Mouse (Mus musculus) testis, postnatal 14 days (tissue): ENCODE measurements around the gene Ovca2.
"Not testable (repeated sequence)": the region's sequence is repeated elsewhere in the genome, so short reads cannot be mapped to it uniquely, and the experiment has no call there.

Experiments
- DNase-seq: peaks from one replicate; pipeline ENCODE4 v3.0.0; 2021; ENCODE audit warnings: low spot score

The Ovca2 gene

DNA sequence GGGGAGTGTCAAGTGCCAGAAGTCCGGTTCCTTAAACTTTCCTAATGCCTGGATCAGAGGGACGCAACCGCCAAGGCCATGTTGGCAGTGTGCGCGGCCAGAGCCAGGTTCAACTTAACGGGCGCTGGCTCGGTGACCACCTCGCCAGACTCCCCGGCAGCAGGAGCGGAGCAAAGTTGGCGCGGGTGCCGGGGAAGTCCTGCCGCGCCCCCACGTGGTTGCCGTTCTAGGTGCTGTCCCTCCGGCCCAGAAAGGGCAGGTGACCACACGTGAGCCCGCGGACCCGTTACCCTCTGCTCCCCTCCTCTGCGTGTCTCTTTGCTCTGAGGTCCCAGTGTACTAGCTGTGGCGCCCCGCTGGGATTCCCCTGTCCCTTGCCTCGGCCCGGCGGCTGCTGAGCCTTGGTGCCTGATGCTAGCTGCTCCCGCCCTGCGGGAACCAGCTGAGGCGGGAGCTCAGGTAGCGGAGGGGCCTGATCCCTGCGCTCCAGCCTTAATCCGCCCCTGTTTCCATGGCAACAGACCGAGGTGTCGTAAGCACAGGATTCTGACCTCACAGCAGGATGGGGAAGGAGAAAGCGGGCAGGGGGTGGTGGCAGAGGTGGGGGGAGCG, 16.3 kb upstream of the Ovca2 start:
- DNase-seq, result peak; percentile 61

DNA sequence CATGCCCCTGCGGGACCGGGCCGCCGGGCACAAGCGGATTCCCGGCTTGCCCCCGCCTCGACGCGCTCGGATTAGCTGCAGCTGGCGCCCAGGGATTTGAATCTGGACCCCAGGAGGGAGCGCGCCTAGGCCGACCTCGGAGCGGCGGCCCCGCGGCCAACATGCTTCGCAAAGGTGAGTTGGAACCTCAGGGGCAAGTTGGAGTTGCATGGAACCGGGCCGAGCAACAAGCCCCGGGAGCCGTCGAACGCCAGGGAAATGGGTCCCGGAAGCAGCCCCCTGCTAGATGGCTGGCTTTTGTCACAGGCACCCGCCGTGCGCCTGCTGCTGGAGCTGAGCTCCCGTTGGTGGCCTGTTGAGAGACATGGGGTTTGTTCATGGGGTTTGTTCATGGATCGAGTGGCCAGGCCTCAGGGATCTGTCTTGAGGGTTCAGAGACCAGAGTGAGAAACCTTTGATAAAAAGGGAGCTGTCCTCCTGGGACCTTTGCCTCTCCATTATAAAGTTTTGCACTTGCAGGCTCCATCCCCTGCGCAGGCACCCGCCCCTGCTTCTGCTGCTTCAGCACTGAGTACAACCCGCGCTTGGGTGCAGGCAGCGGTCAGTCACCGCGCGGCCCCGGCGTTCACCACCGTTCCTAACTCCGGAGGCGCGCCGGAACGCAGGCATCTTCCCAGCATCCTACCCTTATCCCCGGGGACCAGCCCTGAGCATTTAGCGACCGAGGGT, 15.7 kb upstream of the Ovca2 start:
- DNase-seq, result no peak

DNA sequence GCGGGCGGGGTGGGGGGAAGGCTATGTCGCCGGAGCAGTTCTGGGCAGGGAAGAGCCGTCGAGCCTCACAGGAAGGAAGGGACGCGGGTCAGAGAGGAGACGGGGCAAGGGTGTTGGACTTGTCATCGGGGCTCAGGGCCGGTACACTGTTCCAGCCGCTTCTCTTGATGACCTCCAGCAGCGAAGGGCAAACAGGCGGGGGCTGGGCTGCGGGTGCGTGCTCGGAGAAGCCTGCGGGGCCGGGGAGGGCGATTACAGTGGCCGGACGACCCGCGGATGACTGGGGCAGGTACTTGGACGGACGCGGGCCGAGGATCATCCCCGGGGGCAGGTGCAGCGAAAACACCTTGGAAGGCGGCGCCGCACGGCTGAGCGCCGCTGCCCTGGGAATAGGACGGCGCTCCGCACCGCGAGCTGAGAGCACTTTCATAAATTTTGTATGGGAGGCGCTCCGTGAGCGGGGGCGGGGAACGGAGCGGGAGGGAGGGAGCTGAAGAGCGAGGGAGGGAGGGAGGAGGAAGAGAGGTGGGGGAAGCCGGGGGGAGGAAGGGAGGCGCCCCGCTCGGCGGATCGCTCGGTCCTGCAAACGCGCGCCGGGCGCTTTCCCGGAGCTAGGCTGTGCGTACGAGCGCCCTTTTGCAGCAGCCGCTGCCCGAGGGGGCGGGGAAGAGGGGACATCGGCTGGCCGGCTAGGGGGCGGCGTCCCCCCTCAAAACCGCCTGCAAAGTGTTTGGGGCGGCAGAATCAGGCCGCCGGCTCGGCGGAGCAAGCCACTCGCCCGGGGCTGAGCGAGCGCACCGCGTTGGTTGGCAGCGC, 14.8 kb upstream of the Ovca2 start, which contains the start of gene Rtn4rl1:
Gene Rtn4rl1, plus strand, starts transcription at position 528 of the 816 bp plus-strand sequence.
- DNase-seq, result peak; percentile 61

DNA sequence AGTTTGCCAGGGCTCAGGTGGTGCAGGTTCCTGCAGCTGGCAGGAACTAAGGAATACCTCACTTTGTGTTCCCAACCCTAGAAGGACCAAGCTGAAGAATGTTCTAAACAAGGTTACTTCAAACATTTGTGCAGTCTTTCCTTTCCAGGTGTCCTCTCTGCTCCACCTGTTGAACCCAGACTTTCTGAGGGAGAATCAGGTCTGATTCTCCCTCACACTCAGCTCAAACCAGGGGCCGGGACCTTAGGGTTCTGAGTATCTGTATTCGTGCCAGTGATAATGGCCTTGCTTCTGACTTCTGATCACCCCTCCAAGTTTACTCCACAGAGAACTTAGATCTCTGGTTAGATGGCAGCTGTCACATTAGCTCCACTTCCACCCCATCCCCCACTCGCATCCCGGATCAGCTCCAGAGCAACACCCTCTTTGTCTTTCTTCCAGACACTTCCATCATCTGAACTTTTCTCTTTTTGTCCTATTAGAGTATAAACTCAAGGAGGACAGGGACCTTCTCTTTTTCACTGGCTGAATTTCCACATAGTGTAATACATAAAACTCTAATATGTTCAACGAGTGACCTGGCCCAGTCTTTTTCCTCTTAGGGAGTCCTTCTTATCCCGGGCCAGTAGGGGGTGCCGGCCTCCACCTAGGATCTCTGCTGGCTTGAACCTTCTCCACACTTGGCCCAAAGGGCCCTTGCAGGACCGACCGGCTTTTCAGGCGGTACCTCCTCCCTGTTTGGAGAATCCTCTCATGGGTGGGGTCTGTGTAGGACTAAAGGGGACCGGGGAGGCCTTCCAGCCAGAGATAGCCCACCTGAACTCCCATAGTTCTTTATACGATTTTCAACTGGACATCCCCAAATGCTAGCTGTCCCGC, 13.9 kb upstream of the Ovca2 start:
- peak; percentile 76 for DNase-seq

DNA sequence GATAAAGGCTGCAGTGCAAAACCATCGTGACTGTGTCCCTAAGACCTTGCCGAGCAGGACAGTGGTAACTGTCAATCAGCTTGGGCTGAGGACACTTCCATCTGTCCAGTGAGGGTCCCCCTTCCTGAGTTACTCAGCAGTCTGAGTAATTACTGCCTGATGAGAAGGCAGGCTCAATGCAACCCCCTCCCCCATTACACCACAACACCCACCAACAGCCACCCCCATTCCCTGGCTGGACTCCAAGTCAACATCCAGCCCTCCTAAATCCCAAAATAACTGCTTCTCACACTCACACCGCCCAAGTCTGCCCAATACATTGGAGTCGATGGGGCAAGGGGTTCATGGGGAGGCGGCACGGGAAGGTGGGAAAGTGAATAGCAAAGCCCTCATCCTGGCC, 13.2 kb upstream of the Ovca2 start:
- DNase-seq, result no peak

DNA sequence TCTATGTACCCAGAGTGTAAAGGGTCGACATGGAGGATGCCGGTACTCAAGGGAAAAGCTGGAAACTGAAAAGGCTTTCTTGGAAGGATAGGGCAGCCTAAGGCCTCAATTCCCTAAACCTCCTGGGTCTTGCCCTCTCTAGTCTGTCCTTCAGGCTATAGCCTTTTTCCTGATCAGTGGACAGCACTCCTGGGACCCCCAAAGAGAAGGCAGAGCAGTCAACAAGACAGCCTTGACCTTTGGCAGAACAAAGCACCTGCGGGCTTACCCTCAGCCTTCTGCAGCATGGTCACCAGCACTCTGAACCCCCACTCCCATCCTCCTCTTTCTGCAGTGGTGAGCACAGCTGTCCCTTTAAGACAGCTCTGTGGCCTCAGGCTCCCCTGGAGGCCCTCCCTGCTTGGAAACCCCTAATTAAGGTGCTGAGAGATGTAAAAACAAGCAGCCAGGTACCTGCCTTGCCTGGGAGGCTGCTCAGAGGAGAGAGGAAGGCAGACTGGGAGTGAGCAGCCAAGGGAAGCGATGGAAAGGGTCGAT, 12.3 kb upstream of the Ovca2 start, which contains the start of gene Dph1:
Gene Dph1, minus strand, starts transcription at position 337 of the 537 bp plus-strand sequence.
- DNase-seq, result no peak

DNA sequence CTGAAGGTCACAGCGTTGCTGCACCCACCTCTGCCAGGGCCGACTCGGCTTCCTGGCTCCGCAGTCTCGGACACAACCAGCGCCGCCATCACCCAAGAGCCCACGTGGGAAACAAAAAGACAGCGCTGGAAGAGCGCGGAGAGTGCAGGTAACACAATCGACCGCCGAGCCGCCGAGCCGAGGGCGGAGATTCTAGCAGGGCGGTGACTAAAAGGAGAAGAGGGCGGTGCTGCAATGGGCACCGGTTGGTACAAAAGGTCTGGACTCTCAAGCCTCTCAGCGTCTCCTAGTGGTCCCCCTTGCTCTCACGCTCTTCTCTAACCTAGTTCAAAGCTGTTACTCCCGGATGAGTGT, 11.7 kb upstream of the Ovca2 start:
- peak; percentile 82 for DNase-seq

DNA sequence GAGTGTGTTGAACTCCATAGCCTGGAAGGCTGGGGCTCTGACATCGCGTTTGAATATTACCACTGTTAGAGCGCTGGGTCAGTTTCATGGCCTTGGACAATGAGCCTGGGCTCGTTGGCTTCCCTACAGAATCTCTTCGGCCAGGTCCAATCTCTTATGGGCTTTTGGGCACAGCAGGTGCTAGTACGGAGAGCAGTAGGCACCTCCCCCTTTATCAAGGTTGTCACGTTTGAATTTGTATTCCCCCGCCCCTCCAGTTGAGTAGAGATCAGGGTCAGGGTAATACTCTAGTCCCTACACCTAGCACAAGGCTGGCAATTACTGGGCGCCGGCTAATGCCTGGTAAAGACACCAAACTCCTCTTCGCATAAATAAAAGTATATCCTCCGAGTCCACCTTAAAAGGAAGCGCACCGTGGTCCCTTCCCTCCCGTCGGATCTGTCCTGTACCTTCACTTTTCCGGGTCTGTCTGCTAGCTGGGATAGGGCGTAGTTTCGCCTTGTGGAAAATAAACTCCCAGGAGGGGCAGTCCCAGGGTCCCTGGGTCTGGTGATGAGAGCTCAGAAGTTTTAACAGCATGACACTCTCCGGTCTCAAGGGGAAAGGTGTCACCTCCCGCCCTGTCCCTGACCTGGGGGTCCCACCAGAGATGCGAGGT, 11.2 kb upstream of the Ovca2 start:
- no peak for DNase-seq

DNA sequence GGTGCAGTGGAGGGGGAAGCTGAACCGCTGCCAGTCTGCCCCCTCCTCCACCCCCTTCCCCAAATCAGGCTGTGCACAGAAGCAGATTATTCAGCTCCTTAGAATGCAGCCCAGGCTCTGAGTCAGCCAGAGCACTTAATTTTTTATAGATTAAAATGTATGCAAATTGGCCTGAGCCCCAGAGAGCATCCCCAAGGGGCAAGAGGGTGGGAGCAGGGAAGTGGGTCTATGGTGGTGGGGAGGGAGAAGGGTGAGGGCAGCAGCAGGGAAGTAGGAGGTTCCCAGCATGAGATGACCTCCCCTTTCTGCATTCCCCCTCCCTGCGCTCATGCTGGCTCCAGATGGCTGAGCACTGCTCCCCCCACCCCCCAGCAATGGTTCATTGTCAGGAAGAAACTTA, 6.4 kb upstream of the Ovca2 start:
- DNase-seq, result no peak

DNA sequence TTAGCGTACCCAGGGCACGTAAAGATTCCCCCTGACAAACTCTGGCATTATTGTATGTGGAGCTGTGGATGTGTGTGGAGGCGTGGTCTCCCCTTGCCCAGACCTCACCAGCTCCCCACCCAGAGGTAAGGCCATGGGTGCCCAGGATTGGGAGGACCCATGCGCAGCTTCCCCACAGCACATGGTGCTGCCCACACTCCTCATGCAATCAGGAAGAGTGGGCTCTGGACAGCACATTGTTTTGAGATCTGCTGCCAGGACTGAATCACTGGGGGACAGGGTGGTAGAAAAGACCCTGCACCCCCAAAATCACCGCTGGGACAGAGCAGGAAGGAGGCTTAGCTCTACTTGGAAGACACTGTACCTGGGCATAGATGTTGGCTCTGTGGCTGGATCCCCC, 5.9 kb upstream of the Ovca2 start:
- no peak for DNase-seq

DNA sequence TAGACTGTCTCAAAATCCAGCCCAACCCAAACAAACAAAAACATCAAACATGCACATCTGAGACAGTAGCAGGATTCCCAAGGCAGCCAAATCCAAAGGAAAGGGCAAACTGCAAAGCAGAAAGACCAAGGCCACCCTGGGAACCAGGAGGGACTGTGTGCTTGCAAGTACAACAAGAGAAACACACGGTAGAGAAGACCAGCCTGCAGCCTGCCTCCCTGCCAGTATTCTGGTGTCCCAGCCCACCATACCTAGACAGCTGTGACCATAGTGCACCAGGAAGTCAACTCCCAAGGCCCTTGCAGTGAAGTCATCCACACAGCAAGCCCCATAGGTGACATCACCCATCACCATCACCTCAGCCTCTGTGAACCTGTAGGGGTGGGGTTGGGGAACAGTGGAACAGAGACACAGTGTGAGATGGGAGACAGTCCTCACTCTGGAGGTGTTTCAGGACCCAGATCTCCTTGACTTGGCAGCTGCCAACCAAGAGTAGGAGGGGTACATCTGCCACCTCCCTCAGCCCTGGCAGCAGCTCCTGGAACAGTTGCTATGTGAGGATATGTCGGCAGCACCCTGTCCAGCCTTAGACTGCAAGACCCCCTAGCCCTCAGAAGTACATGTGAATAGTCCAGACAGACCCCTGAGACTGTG, 5.4 kb upstream of the Ovca2 start:
- DNase-seq, result no peak

DNA sequence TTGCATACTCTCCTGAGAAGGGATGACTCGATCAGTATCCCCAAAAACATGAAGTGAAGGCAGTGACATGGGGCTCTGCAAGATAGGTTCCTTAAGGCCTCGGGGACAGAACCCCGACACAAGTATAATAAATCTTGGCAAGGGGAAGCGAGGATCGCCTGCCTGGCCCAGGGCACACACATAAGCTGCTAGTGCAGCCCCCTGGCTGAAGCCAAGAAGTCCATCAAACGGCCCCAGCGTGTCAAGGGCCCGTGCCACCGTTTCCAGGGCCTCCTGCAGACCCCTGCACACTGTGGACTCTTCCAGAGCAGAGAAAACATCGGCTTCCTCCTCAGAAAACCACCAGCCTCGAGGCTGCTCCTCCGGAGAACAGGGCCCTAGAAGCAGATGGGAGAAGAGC, 624 bp downstream of the Ovca2 start:
- DNase-seq, result no peak

DNA sequence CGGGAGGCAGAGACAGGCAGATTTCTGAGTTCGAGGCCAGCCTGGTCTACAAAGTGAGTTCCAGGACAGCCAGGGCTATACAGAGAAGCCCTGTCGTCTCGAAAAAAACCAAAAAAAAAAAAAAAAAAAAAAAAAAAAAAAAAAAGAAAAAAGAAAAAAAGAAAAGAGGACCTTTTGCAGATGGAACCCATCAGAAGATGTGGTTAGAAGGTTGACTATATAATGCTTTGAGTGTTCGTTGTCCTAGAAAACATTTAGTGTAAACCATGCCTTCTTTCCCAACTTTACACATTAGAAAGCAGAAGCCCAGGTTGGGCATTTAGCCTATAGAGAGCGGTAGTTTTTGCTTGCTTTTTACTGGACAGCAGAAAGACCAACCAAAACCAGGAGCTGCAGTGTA, 4.1 kb downstream of the Ovca2 start:
- not testable (repeated sequence) for DNase-seq

DNA sequence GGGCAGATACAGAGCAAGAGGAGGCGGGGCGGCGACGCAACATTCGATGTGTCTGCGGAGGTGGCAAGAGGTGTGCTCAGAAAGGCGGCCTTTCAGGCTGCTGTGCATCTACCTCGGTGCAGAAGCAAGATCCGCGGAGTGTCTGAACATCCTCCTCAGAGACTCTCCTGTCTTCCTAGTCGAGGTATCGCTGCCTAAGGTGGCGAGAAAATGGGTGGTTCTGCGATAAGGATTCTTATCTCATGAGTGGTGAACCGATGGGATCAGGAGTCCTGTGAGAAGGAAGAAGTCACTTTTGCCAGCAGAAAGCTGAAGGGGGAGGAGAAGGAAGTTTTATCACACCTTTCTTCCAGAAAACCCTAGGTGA, 4.9 kb downstream of the Ovca2 start:
- DNase-seq, result no peak

DNA sequence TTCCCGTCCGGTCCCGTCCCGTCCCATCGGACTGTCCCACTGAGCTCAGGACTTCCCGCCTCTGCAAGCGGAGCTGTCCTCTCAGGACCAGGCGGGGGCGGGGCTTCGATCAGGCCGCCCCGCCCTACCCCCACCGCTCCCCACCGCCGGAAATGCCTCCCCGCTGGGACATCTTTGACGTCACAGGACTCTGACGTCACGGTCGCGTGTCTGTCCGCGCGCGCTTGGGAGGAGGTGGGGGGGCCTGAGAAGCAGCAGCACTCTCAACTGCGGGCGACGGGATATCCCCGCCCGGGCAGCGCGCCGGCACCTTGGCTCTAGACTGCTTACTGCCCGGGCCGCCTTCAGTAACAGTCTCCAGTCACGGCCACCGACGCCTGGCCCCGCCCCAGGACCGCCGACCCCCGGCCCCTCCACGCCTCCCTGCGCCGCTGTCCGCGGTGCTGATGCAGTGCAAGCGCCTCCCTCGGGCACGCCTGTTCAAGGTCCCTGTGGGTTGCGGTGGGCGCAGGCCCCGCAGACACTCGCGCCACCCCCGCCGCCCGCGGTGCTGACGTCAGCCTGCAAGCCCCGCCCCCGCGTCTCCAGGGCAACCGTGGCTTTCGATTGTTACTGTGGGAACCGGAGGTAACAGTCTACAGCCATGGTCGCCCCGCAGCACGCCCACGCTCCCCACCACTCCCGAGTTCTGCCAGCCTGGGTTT, 5.4 kb downstream of the Ovca2 start:
- DNase-seq, result peak; percentile 87

DNA sequence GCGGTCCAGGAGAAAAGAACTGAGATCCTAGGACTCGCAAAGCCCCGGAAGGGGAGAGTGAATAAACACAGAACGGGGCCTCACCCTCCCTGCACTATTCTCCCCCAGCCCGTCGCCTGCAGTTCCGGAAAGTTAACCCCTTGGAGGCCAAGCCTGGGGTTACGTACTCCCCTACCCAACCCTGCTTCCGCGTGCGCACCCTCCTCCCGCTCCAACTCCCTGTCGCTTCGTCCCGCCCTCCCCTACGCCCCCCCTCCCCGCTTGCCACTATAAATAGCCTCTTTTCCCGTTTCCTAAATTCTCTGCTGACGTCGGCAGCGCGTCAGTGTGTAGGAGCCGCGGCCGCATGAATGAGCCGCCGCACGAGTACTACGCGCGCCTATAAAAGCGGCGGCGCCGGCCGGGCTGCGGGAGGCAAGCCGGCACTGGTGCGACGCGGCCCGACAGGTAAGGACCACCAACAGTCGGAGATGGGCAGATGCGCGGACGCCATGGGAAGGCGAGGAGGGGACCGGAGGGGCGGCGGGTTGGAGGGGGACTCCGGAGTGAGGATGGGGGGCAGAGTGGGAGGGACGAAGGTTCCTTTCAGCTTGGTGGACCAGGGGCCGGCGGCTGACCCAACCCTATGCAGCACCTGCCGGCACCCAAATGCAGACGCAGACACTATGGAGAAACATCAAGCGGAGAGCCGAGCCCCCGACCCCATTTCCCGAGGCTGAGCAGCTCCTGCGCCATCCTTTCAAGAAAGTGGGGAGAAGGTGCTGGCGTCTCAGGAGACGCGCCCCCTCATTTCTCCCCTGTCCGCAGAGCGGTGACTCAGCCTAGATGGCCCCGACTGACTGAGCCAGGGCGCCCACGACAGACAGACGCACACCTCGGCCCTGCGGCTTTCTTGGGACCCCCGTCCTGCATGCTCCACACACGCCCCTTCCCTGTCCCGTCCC, 6.2 kb downstream of the Ovca2 start:
- DNase-seq, result no peak

DNA sequence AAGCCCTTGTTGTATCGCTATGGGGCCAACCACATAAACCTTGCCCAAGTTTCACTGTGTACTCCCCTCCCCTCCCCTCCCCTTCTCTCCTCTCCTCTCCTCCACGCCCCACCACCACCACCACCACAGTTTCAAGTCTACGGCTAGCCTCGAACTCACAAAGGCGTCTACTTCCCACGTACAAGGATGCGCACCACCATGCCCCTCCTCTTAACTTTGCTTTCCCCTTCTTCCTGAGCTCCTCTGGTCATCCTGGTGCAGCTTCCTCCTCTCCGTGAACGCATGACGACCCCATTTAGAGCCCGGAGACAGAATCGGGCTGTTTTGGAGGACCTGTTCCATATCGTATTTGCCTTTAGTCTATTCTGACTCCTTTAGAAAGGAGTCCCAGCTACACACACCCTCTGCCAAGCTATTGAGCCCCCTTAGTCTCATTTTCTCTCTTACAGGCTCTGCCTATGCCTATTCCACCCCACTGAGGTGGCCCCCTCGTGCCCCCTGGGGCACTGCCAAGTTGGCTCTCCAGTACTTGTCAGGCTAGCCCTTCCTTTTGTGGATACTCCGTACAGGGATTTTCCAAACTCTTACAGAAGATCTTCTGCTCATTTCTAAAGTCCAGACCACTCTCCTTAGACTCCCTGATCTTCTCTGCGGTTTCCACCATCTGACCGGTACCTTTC, 7.3 kb downstream of the Ovca2 start:
- no peak for DNase-seq

DNA sequence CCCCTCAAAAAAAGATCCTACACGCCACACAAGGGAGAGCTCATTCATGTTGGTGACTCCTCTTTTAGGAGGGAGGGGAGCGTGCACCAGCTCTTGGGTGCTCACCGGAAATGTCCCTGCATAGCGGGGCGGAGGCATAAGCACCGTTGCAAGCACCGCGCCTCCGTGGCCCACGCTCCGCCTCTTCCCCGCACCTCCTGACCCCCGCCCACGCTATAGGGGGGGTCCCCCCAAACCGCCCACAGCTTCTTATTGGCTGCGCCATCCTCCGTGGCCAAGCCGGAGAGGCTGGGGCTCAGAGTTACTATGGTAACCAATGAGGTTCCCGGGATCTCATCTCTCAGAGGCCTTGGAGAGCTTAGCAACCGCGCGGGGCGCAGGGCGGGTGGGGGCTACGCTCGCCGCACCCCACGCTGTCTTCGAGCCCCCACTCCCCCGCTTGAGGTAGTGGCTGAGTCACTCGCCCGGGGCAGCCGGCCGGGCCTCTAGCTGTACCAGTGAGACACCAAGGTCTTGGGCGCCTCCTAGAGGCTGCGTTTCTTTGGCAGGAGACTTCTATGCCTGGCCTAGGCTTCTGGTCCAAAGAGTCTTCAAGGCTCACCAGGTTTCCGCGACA, 8.4 kb downstream of the Ovca2 start:
- peak; percentile 87 for DNase-seq
